Mouse (Mus musculus): ENCODE data around the gene Abca13. TPM values are rescaled to one million over a fixed set of nuclear protein-coding genes. Genes with fewer than 3 reads are reported as not detected.

Gene Abca13
- polyA plus RNA-seq, 1 experiment from 2014 or later, result 0.01 TPM

GRCm38 (mm10) chr11:9616133-9616532 lies 424.4 kb downstream of the Abca13 start:
- Histone ChIP-seq H3K27me3 (replicated peaks) (no peaks in the 10 kb centered on the region), H3K4me2 (no peak overlapping the region), H3K9ac (no peak overlapping the region), H3K27ac (replicated peaks) (no peak overlapping the region), H3K9me3 (no peaks in the 10 kb centered on the region), H3K4me1 (no peaks in the 10 kb centered on the region), H3K4me3 (no peak overlapping the region), H3K36me3 (no peaks in the 10 kb centered on the region)
- no peak for ATAC-seq (ENCODE audit: extremely low read depth, insufficient number of reproducible peaks, low FRiP score, low TSS enrichment)
- WGBS, result 69% methylated on average over 2 of the region's 2 CpGs

GRCm38 (mm10) chr11:9616665-9617064 lies 424.9 kb downstream of the Abca13 start:
- Histone ChIP-seq H3K9me3 (no peaks in the 10 kb centered on the region), H3K4me3 (no peak overlapping the region), H3K27me3 (replicated peaks) (no peaks in the 10 kb centered on the region), H3K36me3 (no peaks in the 10 kb centered on the region), H3K4me2 (no peak overlapping the region), H3K9ac (no peak overlapping the region), H3K27ac (replicated peaks) (no peak overlapping the region), H3K4me1 (no peaks in the 10 kb centered on the region)
- WGBS, result 89% methylated on average over 1 of the region's 1 CpGs
- ATAC-seq (ENCODE audit: extremely low read depth, insufficient number of reproducible peaks, low FRiP score, low TSS enrichment), result no peak

DNA sequence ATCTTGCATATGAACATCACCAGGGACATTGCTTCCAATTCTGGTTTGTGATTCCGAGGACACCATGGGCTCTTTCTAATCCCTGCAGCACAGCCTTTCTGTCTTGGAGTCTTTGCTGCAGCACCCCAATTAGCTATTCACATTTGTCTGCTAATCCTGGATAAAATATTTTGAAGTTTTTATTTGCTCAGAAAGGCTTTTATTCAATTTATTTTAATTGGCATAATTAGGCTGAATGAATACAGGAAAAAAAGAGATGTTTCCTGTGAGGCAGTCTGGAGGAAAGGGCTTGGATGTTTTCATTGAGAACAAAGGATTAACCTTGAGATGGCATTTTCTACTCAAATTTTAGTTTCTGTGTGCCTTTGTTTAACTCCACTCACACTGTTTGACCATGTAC lies 428.2 kb downstream of the Abca13 start:
- Histone ChIP-seq H3K4me3 (no peak overlapping the region), H3K36me3 (no peaks in the 10 kb centered on the region), H3K9me3 (no peaks in the 10 kb centered on the region), H3K9ac (no peak overlapping the region), H3K4me1 (no peaks in the 10 kb centered on the region), H3K27me3 (replicated peaks) (no peaks in the 10 kb centered on the region), H3K4me2 (no peak overlapping the region), H3K27ac (replicated peaks) (no peak overlapping the region)
- ATAC-seq (ENCODE audit: extremely low read depth, insufficient number of reproducible peaks, low FRiP score, low TSS enrichment), result no peak
- 72% methylated on average over 1 of the region's 1 CpGs for WGBS

- H3K27me3 ChIP-seq (replicated peaks), result no peaks in the 10 kb centered on the region
- no peak for ATAC-seq (ENCODE audit: extremely low read depth, insufficient number of reproducible peaks, low FRiP score, low TSS enrichment)
- H3K4me2 ChIP-seq, result no peak overlapping the region
- no peak overlapping the region for H3K4me3 ChIP-seq
- no peak overlapping the region for H3K27ac ChIP-seq (replicated peaks)
- 66% methylated on average over 2 of the region's 2 CpGs for WGBS
- H3K36me3 ChIP-seq, result no peaks in the 10 kb centered on the region
- no peak overlapping the region for H3K9ac ChIP-seq
- no peaks in the 10 kb centered on the region for H3K9me3 ChIP-seq
- H3K4me1 ChIP-seq, result no peaks in the 10 kb centered on the region
These were observed 431.1 kb downstream of the Abca13 start for GRCm38 (mm10) chr11:9622888-9623287.

DNA sequence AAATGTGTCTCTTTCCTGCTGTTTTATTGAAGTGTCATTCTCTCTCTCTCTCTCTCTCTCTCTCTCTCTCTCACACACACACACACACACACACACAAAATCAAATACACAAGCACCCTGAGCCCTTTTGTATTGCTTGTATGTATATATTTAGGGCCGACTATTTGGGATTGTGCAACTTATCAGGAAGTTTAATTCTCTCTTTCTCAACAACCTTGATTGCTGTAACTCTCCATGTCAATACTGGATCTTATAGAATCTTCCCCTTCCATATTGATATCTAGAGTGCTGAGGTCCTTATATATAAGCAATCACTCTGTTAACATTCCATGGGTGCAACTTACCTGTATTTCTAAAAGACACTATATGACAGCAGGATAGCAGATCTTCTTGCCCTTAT lies 433.0 kb downstream of the Abca13 start:
- 62% methylated on average over 1 of the region's 1 CpGs for WGBS
- H3K27ac ChIP-seq (replicated peaks), result no peak overlapping the region

GRCm38 (mm10) chr11:9625812-9626211 lies 434.1 kb downstream of the Abca13 start:
- Histone ChIP-seq H3K36me3 (no peaks in the 10 kb centered on the region), H3K4me2 (no peak overlapping the region), H3K9me3 (no peaks in the 10 kb centered on the region), H3K4me1 (no peaks in the 10 kb centered on the region), H3K9ac (no peak overlapping the region), H3K4me3 (no peak overlapping the region), H3K27me3 (replicated peaks) (no peaks in the 10 kb centered on the region), H3K27ac (replicated peaks) (no peak overlapping the region)
- WGBS, result 70% methylated on average over 1 of the region's 1 CpGs
- ATAC-seq (ENCODE audit: extremely low read depth, insufficient number of reproducible peaks, low FRiP score, low TSS enrichment), result no peak

More for the DNA sequence above, 433.0 kb downstream of the Abca13 start:
- no peak for ATAC-seq (ENCODE audit: extremely low read depth, insufficient number of reproducible peaks, low FRiP score, low TSS enrichment)
- Histone ChIP-seq H3K36me3 (no peaks in the 10 kb centered on the region), H3K4me3 (no peak overlapping the region), H3K4me1 (no peaks in the 10 kb centered on the region), H3K27me3 (replicated peaks) (no peaks in the 10 kb centered on the region), H3K4me2 (no peak overlapping the region), H3K9me3 (no peaks in the 10 kb centered on the region), H3K9ac (no peak overlapping the region)

GRCm38 (mm10) chr11:9647272-9647671 lies 455.5 kb downstream of the Abca13 start:
- H3K27me3 ChIP-seq (replicated peaks), result no peaks in the 10 kb centered on the region
- H3K9me3 ChIP-seq, result no peaks in the 10 kb centered on the region; the same call in none of the 2 replicates
- no peak overlapping the region for H3K4me2 ChIP-seq
- H3K9ac ChIP-seq, result no peak overlapping the region
- H3K4me1 ChIP-seq, result no peaks in the 10 kb centered on the region
- H3K27ac ChIP-seq (replicated peaks), result 0 out of 2 replicates have a peak overlapping the region, but pooled peaks have one; percentile 32
- no peak overlapping the region for H3K4me3 ChIP-seq
- 47% methylated on average over 3 of the region's 3 CpGs for WGBS
- ATAC-seq (ENCODE audit: extremely low read depth, insufficient number of reproducible peaks, low FRiP score, low TSS enrichment), result no peak
- H3K36me3 ChIP-seq, result no peaks in the 10 kb centered on the region

- Histone ChIP-seq H3K4me1 (no peaks in the 10 kb centered on the region), H3K36me3 (no peaks in the 10 kb centered on the region), H3K4me3 (no peak overlapping the region), H3K9me3 (no peaks in the 10 kb centered on the region; the same call in none of the 2 replicates), H3K9ac (no peak overlapping the region), H3K27ac (replicated peaks) (no peak overlapping the region), H3K4me2 (no peak overlapping the region), H3K27me3 (replicated peaks) (no peaks in the 10 kb centered on the region)
- no peak for ATAC-seq (ENCODE audit: extremely low read depth, insufficient number of reproducible peaks, low FRiP score, low TSS enrichment)
- 50% methylated on average over 3 of the region's 3 CpGs for WGBS
These were observed 456.2 kb downstream of the Abca13 start for GRCm38 (mm10) chr11:9647991-9648390.

DNA sequence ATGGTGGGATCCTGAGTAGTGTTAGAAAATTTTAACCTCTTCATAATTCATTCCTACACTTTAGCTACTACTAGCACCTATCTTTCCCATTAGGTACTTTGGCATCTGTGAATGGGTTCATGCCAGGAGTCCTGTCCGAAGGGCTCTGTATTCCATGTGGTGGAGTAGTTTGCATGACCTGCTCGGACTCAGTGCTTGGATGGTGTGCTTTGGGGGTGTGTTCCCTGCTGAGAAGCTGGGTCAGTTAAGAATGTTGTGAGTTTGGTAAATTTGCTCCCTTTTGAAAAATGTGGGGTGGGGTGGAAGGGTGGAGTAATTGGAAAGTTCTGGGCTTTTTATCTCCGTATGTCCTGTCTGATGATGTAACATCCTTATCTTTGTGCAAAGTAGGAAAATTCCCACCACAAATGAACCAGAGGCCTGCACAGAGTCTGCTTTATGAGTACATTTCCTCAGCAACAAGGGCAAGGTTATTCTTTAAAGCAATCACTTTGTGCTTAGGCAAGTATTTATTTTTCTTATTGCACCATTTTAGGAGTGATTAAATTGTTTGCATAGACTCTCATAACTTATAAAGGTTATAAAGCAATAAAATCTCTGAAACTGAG lies 475.0 kb downstream of the Abca13 start:
- no peak for ATAC-seq (ENCODE audit: extremely low read depth, insufficient number of reproducible peaks, low FRiP score, low TSS enrichment)
- peak overlapping the region; percentile 74 for H3K27ac ChIP-seq (replicated peaks)

GRCm38 (mm10) chr11:9669430-9669829 lies 477.7 kb downstream of the Abca13 start:
- Histone ChIP-seq H3K4me1 (no peaks in the 10 kb centered on the region), H3K9ac (no peak overlapping the region), H3K27me3 (replicated peaks) (no peaks in the 10 kb centered on the region), H3K4me2 (no peak overlapping the region), H3K9me3 (no peaks in the 10 kb centered on the region), H3K36me3 (no peaks in the 10 kb centered on the region), H3K4me3 (no peak overlapping the region), H3K27ac (replicated peaks) (no peak overlapping the region)
- 62% methylated on average over 1 of the region's 1 CpGs for WGBS
- no peak for ATAC-seq (ENCODE audit: extremely low read depth, insufficient number of reproducible peaks, low FRiP score, low TSS enrichment)

More for the DNA sequence above, 475.0 kb downstream of the Abca13 start:
- H3K9me3 ChIP-seq, result no peaks in the 10 kb centered on the region
- no peak overlapping the region for H3K9ac ChIP-seq
- H3K4me2 ChIP-seq, result no peak overlapping the region
- H3K27me3 ChIP-seq (replicated peaks), result no peaks in the 10 kb centered on the region
- no peak overlapping the region for H3K4me3 ChIP-seq
- H3K36me3 ChIP-seq, result no peaks in the 10 kb centered on the region
- H3K4me1 ChIP-seq, result no peaks in the 10 kb centered on the region
- WGBS, result 52% methylated on average over 3 of the region's 3 CpGs

- Histone ChIP-seq H3K9ac (no peak overlapping the region), H3K4me3 (no peak overlapping the region), H3K27ac (replicated peaks) (no peak overlapping the region), H3K4me1 (no peaks in the 10 kb centered on the region), H3K36me3 (no peaks in the 10 kb centered on the region), H3K9me3 (no peaks in the 10 kb centered on the region), H3K27me3 (replicated peaks) (no peaks in the 10 kb centered on the region), H3K4me2 (no peak overlapping the region)
- 76% methylated on average over 2 of the region's 2 CpGs for WGBS
- ATAC-seq (ENCODE audit: extremely low read depth, insufficient number of reproducible peaks, low FRiP score, low TSS enrichment), result no peak
These were observed 493.2 kb downstream of the Abca13 start for GRCm38 (mm10) chr11:9684952-9685351.

DNA sequence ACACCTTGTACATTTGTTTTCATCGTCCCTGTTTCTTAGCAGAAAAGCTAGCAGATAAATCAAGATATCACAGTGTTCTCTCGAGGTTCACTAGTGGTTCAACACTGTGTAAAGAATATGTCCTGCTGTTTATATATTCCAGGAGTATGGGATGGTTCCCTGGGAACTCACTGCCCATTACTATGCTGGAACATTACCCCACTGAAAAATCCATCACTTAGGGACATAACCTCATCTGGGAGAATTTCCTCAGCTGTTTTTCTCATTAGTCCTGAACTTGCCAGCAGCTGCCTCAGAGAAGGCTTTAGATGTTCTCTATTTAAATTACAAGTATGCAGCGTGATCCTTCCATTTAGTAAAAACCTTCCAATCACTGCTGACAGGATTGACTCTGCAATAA lies 513.4 kb downstream of the Abca13 start:
- Histone ChIP-seq H3K9me3 (no peaks in the 10 kb centered on the region), H3K9ac (no peak overlapping the region), H3K27ac (replicated peaks) (no peak overlapping the region), H3K27me3 (replicated peaks) (no peaks in the 10 kb centered on the region), H3K36me3 (no peaks in the 10 kb centered on the region), H3K4me3 (no peak overlapping the region), H3K4me1 (no peaks in the 10 kb centered on the region), H3K4me2 (no peak overlapping the region)
- no peak for ATAC-seq (ENCODE audit: extremely low read depth, insufficient number of reproducible peaks, low FRiP score, low TSS enrichment)
- 59% methylated on average over 3 of the region's 3 CpGs for WGBS

Data from heart, embryonic 13.5 days (tissue).